Mouse (Mus musculus) midbrain, embryonic 12.5 days (tissue): Measurements from ENCODE around the gene Slc35f6. TPM values are rescaled to one million over a fixed set of nuclear protein-coding genes. Genes with fewer than 3 reads are reported as not detected.
A peak's percentile ranks its signal among the peaks of the same experiment; 100 is the strongest.

Source experiments
- ATAC-seq: fragments of 200-750 bp; cut with Nextera tagmentation; 2 replicates; pipeline ENCODE4 v1.8.0; 2017; ENCODE audit warnings: low read depth, moderate TSS enrichment, moderate library complexity; ENCODE audit not compliant: low FRiP score
- H3K27ac ChIP-seq: fragments of 300-500 bp; sonication (generic); replicated peaks from 2 replicates; pipeline ENCODE4 v1.5.1; 2016; ENCODE audit warnings: mild to moderate bottlenecking
- H3K27me3 ChIP-seq: fragments of 300-500 bp; sonication (generic); 2 replicates; pipeline ENCODE4 v1.6.1; 2016; ENCODE audit warnings: mild to moderate bottlenecking
- H3K36me3 ChIP-seq: fragments of 300-500 bp; sonication (generic); 2 replicates; pipeline ENCODE4 v1.6.1; 2016
- H3K4me1 ChIP-seq: fragments of 300-500 bp; sonication (generic); 2 replicates; pipeline ENCODE4 v1.6.1; 2016
- H3K4me2 ChIP-seq: fragments of 300-500 bp; sonication (generic); replicated peaks from 2 replicates; pipeline ENCODE4 v1.6.1; 2016; ENCODE audit warnings: mild to moderate bottlenecking, moderate library complexity
- H3K4me3 ChIP-seq: fragments of 300-500 bp; sonication (generic); 2 replicates; pipeline ENCODE4 v1.5.1; 2016; ENCODE audit warnings: mild to moderate bottlenecking
- H3K9ac ChIP-seq: fragments of 300-500 bp; sonication (generic); replicated peaks from 2 replicates; pipeline ENCODE4 v1.6.1; 2016; ENCODE audit warnings: mild to moderate bottlenecking, moderate library complexity
- H3K9me3 ChIP-seq: fragments of 300-500 bp; sonication (generic); 2 replicates; pipeline ENCODE4 v1.6.1; 2016; ENCODE audit warnings: mild to moderate bottlenecking
- WGBS: fragments of 180-500 bp; shearing (Covaris S2); methylation state at CpG from one replicate; pipeline ENCODE4 v1.1.7; 2016; 5-methylcytosine and 5-hydroxymethylcytosine counted together
- polyA plus RNA-seq: library from polyadenylated mRNA; unstranded; fragments of >200 nt; fragmentation: Nextera tagmentation; extraction: Ambion mirVana; gene quantifications from 2 replicates; pipeline ENCODE4 v1.2.1, GENCODE M21; 2016

Gene Slc35f6
- polyA plus RNA-seq, 1 experiment from 2014 or later: 29.1 TPM

- ATAC-seq: peak; percentile 47; the same call in 1 of the 2 replicates
- H3K4me1 ChIP-seq: peaks cover 13% of the 10 kb centered on the region
- no peaks in the 10 kb centered on the region for H3K9me3 ChIP-seq
- H3K4me2 ChIP-seq: peak overlapping the region; percentile 75
- H3K9ac ChIP-seq: peak overlapping the region; percentile 34; the same call in 1 of the 2 replicates
- 2% methylated on average over 68 of the region's 69 CpGs for WGBS
- H3K4me3 ChIP-seq: peak overlapping the region; percentile 43
- H3K27ac ChIP-seq: no peak overlapping the region
- H3K27me3 ChIP-seq: peaks cover 61% of the 10 kb centered on the region
- H3K36me3 ChIP-seq: no peaks in the 10 kb centered on the region
These were observed 25.4 kb upstream of the Slc35f6 start for GRCm38 (mm10) chr5:30622177-30622840.

- Histone ChIP-seq H3K36me3 (no peaks in the 10 kb centered on the region), H3K4me2 (peak overlapping the region; percentile 75), H3K9ac (peak overlapping the region; percentile 34; the same call in 1 of the 2 replicates), H3K9me3 (no peaks in the 10 kb centered on the region), H3K4me3 (peak overlapping the region; percentile 43), H3K27me3 (peaks cover 56% of the 10 kb centered on the region), H3K27ac (no peak overlapping the region), H3K4me1 (peaks cover 13% of the 10 kb centered on the region)
- no peak; the same call in 1 of the 2 replicates for ATAC-seq
- under 1% methylated on average over 10 of the region's 10 CpGs for WGBS
These were observed 24.9 kb upstream of the Slc35f6 start for GRCm38 (mm10) chr5:30622841-30623185.

GRCm38 (mm10) chr5:30623380-30623779 is 24.4 kb upstream of the Slc35f6 start:
- WGBS: 67% methylated on average over 2 of the region's 2 CpGs
- peaks cover 51% of the 10 kb centered on the region for H3K27me3 ChIP-seq

GRCm38 (mm10) chr5:30624311-30624710 is 23.4 kb upstream of the Slc35f6 start:
- no peak overlapping the region for H3K27ac ChIP-seq
- H3K9ac ChIP-seq: no peak overlapping the region
- no peaks in the 10 kb centered on the region for H3K9me3 ChIP-seq
- H3K27me3 ChIP-seq: peaks cover 46% of the 10 kb centered on the region
- WGBS: 20% methylated on average over 1 of the region's 1 CpGs
- H3K4me1 ChIP-seq: peaks cover 13% of the 10 kb centered on the region
- no peak overlapping the region for H3K4me3 ChIP-seq
- no peak overlapping the region for H3K4me2 ChIP-seq
- H3K36me3 ChIP-seq: no peaks in the 10 kb centered on the region
- no peak for ATAC-seq

More at GRCm38 (mm10) chr5:30623380-30623779, 24.4 kb upstream of the Slc35f6 start:
- Histone ChIP-seq H3K9me3 (no peaks in the 10 kb centered on the region), H3K27ac (no peak overlapping the region), H3K9ac (no peak overlapping the region), H3K36me3 (no peaks in the 10 kb centered on the region), H3K4me3 (no peak overlapping the region), H3K4me2 (no peak overlapping the region), H3K4me1 (peaks cover 13% of the 10 kb centered on the region)
- ATAC-seq: no peak

GRCm38 (mm10) chr5:30624908-30625307 is 22.8 kb upstream of the Slc35f6 start:
- Histone ChIP-seq H3K4me2 (no peak overlapping the region), H3K9me3 (no peaks in the 10 kb centered on the region), H3K27me3 (peaks cover 44% of the 10 kb centered on the region), H3K36me3 (no peaks in the 10 kb centered on the region), H3K4me1 (peaks cover 13% of the 10 kb centered on the region), H3K27ac (no peak overlapping the region), H3K9ac (no peak overlapping the region), H3K4me3 (no peak overlapping the region)
- ATAC-seq: no peak
- 63% methylated on average over 4 of the region's 4 CpGs for WGBS

GRCm38 (mm10) chr5:30625379-30625778 is 22.4 kb upstream of the Slc35f6 start:
- H3K4me2 ChIP-seq: no peak overlapping the region
- peaks cover 13% of the 10 kb centered on the region for H3K4me1 ChIP-seq
- no peaks in the 10 kb centered on the region for H3K36me3 ChIP-seq
- ATAC-seq: no peak
- no peak overlapping the region for H3K4me3 ChIP-seq
- H3K9ac ChIP-seq: no peak overlapping the region
- no peaks in the 10 kb centered on the region for H3K9me3 ChIP-seq
- H3K27ac ChIP-seq: no peak overlapping the region
- whole genome bisulfite sequencing: 72% methylated on average over 3 of the region's 3 CpGs
- H3K27me3 ChIP-seq: peaks cover 41% of the 10 kb centered on the region

- Histone ChIP-seq H3K4me3 (no peak overlapping the region), H3K9ac (no peak overlapping the region), H3K9me3 (no peaks in the 10 kb centered on the region), H3K27ac (no peak overlapping the region), H3K4me1 (peaks cover 13% of the 10 kb centered on the region), H3K27me3 (peaks cover 30% of the 10 kb centered on the region), H3K36me3 (no peaks in the 10 kb centered on the region), H3K4me2 (no peak overlapping the region)
- WGBS: 82% methylated on average over 8 of the region's 8 CpGs
- ATAC-seq: no peak
These were observed 21.2 kb upstream of the Slc35f6 start for GRCm38 (mm10) chr5:30626331-30627105.

- H3K4me3 ChIP-seq: no peak overlapping the region
- no peaks in the 10 kb centered on the region for H3K36me3 ChIP-seq
- no peak overlapping the region for H3K4me2 ChIP-seq
- peaks cover 12% of the 10 kb centered on the region; the same call in 1 of the 2 replicates for H3K27me3 ChIP-seq
- H3K9ac ChIP-seq: no peak overlapping the region
- no peaks in the 10 kb centered on the region for H3K9me3 ChIP-seq
- 77% methylated on average over 3 of the region's 3 CpGs for WGBS
- ATAC-seq: no peak
- no peaks in the 10 kb centered on the region for H3K4me1 ChIP-seq
- no peak overlapping the region for H3K27ac ChIP-seq
These were observed 19.2 kb upstream of the Slc35f6 start for GRCm38 (mm10) chr5:30628511-30628910.

- no peak overlapping the region for H3K27ac ChIP-seq
- H3K9ac ChIP-seq: no peak overlapping the region
- no peaks in the 10 kb centered on the region; the same call in 1 of the 2 replicates for H3K27me3 ChIP-seq
- H3K9me3 ChIP-seq: no peaks in the 10 kb centered on the region
- H3K4me2 ChIP-seq: no peak overlapping the region
- no peaks in the 10 kb centered on the region for H3K36me3 ChIP-seq
- H3K4me3 ChIP-seq: no peak overlapping the region
- ATAC-seq: no peak
- H3K4me1 ChIP-seq: no peaks in the 10 kb centered on the region
- 72% methylated on average over 6 of the region's 6 CpGs for WGBS
These were observed 17.3 kb upstream of the Slc35f6 start for GRCm38 (mm10) chr5:30630401-30630800.

- H3K9me3 ChIP-seq: no peaks in the 10 kb centered on the region
- no peak overlapping the region for H3K4me3 ChIP-seq
- H3K9ac ChIP-seq: no peak overlapping the region
- ATAC-seq: no peak
- no peaks in the 10 kb centered on the region; the same call in none of the 2 replicates for H3K27me3 ChIP-seq
- 71% methylated on average over 1 of the region's 1 CpGs for WGBS
- no peaks in the 10 kb centered on the region for H3K4me1 ChIP-seq
- H3K27ac ChIP-seq: no peak overlapping the region
- no peaks in the 10 kb centered on the region for H3K36me3 ChIP-seq
- H3K4me2 ChIP-seq: no peak overlapping the region
These were observed 15.6 kb upstream of the Slc35f6 start for GRCm38 (mm10) chr5:30632134-30632533.

- Histone ChIP-seq H3K27ac (no peak overlapping the region), H3K4me3 (no peak overlapping the region), H3K9ac (no peak overlapping the region), H3K4me1 (no peaks in the 10 kb centered on the region), H3K27me3 (no peaks in the 10 kb centered on the region; the same call in 1 of the 2 replicates), H3K4me2 (no peak overlapping the region), H3K9me3 (no peaks in the 10 kb centered on the region), H3K36me3 (no peaks in the 10 kb centered on the region)
- WGBS: 65% methylated on average over 7 of the region's 7 CpGs
- ATAC-seq: no peak
These were observed 10.7 kb upstream of the Slc35f6 start for GRCm38 (mm10) chr5:30636994-30637393.

- H3K27me3 ChIP-seq: no peaks in the 10 kb centered on the region; the same call in 1 of the 2 replicates
- no peaks in the 10 kb centered on the region for H3K9me3 ChIP-seq
- no peaks in the 10 kb centered on the region for H3K36me3 ChIP-seq
- no peaks in the 10 kb centered on the region for H3K4me1 ChIP-seq
- 8% methylated on average over 6 of the region's 6 CpGs for WGBS
- no peak overlapping the region for H3K27ac ChIP-seq
- ATAC-seq: no peak
- no peak overlapping the region for H3K9ac ChIP-seq
- no peak overlapping the region for H3K4me2 ChIP-seq
- H3K4me3 ChIP-seq: no peak overlapping the region
These were observed 9.7 kb upstream of the Slc35f6 start for GRCm38 (mm10) chr5:30638041-30638440.
